Mouse (Mus musculus) liver, embryonic 13.5 days (tissue): Measurements from ENCODE around the gene Pik3ca. TPM values are rescaled to one million over a fixed set of nuclear protein-coding genes. Genes with fewer than 3 reads are reported as not detected.

Experiments
- ATAC-seq: fragments of 200-750 bp; cut with Nextera tagmentation; 2 replicates; pipeline ENCODE4 v1.8.0; 2017; ENCODE audit warnings: low read depth, mild to moderate bottlenecking, moderate number of reproducible peaks, moderate library complexity
- DNase-seq: peaks from one replicate; pipeline ENCODE4 v3.0.0; 2022
- H3K27ac ChIP-seq: fragments of 300-500 bp; sonication (generic); 2 replicates; pipeline ENCODE4 v1.5.1; 2015; ENCODE audit warnings: moderate library complexity, mild to moderate bottlenecking, inconsistent platforms
- H3K27me3 ChIP-seq: fragments of 300-500 bp; sonication (generic); 2 replicates; pipeline ENCODE4 v1.6.1; 2015; ENCODE audit warnings: mild to moderate bottlenecking, inconsistent platforms
- H3K36me3 ChIP-seq: fragments of 300-500 bp; sonication (generic); 2 replicates; pipeline ENCODE4 v1.6.1; 2015; ENCODE audit warnings: mild to moderate bottlenecking, inconsistent platforms
- H3K4me1 ChIP-seq: fragments of 300-500 bp; sonication (generic); replicated peaks from 2 replicates; pipeline ENCODE4 v1.6.1; 2015; ENCODE audit warnings: inconsistent platforms
- H3K4me2 ChIP-seq: fragments of 300-500 bp; sonication (generic); 2 replicates; pipeline ENCODE4 v1.6.1; 2015; ENCODE audit warnings: inconsistent platforms, mild to moderate bottlenecking, moderate library complexity
- H3K4me3 ChIP-seq: fragments of 300-500 bp; sonication (generic); replicated peaks from 2 replicates; pipeline ENCODE4 v1.5.1; 2015; ENCODE audit warnings: mild to moderate bottlenecking, inconsistent platforms
- H3K9ac ChIP-seq: fragments of 300-500 bp; sonication (generic); 2 replicates; pipeline ENCODE4 v1.6.1; 2015; ENCODE audit warnings: mild to moderate bottlenecking, inconsistent platforms
- H3K9me3 ChIP-seq: fragments of 300-500 bp; sonication (generic); replicated peaks from 2 replicates; pipeline ENCODE4 v1.6.1; 2016; ENCODE audit warnings: inconsistent platforms
- WGBS: fragments of 180-500 bp; shearing (Covaris S2); methylation state at CpG from one replicate; pipeline ENCODE4 v1.1.7; 2015; ENCODE audit not compliant: insufficient replicate concordance; 5-methylcytosine and 5-hydroxymethylcytosine counted together
- polyA plus RNA-seq: library from polyadenylated mRNA; unstranded; fragments of >200 nt; fragmentation: Nextera tagmentation; extraction: Ambion mirVana; gene quantifications from 2 replicates; pipeline ENCODE4 v1.2.1, GENCODE M21; 2015

The Pik3ca gene
- polyA plus RNA-seq, result 3.0 and 3.8 TPM in 2 replicates

- DNase-seq (peak; percentile 52), ATAC-seq (peak; percentile 67)
- H3K27me3 ChIP-seq, result no peaks in the 10 kb centered on the region
- peak within 1 kb of the TSS; percentile 93 for H3K4me3 ChIP-seq
- H3K9me3 ChIP-seq, result no peaks in the 10 kb centered on the region
- H3K27ac ChIP-seq, result peak within 1 kb of the TSS; percentile 95
- H3K36me3 ChIP-seq, result no peaks in the 10 kb centered on the region
- peak within 1 kb of the TSS; percentile 93 for H3K9ac ChIP-seq
- H3K4me2 ChIP-seq, result peak within 1 kb of the TSS; percentile 91
- H3K4me1 ChIP-seq, result peaks cover 47% of the 10 kb centered on the region
- under 1% methylated on average over 55 of the region's 65 CpGs for WGBS
Observed at GRCm38 (mm10) chr3:32397461-32398174, at the start of gene Pik3ca. Gene Pik3ca (plus strand): TSS chr3:32397671.

DNA sequence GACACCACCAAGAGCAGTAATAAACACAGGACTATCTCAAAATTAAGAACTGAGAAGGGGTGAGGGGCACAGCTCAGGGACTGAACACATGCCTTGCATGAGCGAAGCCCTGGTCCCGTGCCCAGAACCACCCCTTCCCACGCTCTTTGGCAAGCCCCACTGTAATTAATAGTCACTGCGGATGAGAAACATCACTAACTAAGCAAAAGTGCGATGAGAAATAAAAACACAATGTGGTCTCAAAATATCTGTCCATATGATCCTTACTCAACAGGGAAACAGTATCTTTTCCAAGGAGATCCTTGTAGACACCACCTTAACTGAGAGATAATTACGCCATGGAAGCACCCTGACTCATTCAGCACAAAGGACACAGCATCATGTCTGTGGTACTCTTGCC is 49.6 kb upstream of the Pik3ca start:
- no peaks in the 10 kb centered on the region for H3K36me3 ChIP-seq
- no peaks in the 10 kb centered on the region for H3K27me3 ChIP-seq
- no peak overlapping the region for H3K4me2 ChIP-seq
- H3K27ac ChIP-seq, result no peak overlapping the region
- 79% methylated on average over 6 of the region's 6 CpGs for WGBS
- no peak for ATAC-seq
- H3K9ac ChIP-seq, result no peak overlapping the region
- H3K4me1 ChIP-seq, result no peaks in the 10 kb centered on the region
- no peaks in the 10 kb centered on the region for H3K9me3 ChIP-seq
- no peak for DNase-seq
- no peak overlapping the region for H3K4me3 ChIP-seq

DNA sequence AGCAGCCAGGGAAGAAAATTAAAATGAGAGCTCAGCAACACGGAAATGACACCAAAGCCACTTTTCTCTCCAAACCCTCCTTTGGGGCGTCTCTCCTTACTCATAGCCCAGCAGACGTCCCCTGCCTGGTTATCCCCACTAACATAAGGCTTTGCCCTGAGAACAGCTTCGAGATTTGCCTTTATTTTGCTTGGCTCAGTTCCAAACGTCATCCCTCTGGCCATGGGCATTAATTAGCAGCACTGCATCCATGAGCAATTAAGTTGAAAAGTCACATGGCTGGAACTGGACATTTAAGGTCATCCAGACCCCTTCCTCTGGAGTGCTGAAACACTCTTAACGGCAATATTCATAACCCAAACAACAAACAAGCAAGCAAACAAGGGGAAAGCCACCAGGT is 36.2 kb upstream of the Pik3ca start:
- H3K9me3 ChIP-seq, result no peaks in the 10 kb centered on the region
- DNase-seq, result no peak

GRCm38 (mm10) chr3:32364195-32364594 is 33.3 kb upstream of the Pik3ca start:
- H3K27me3 ChIP-seq, result peaks cover 32% of the 10 kb centered on the region
- no peak overlapping the region for H3K4me3 ChIP-seq
- WGBS, result 80% methylated on average over 4 of the region's 4 CpGs
- H3K27ac ChIP-seq, result no peak overlapping the region
- DNase-seq, result no peak
- H3K36me3 ChIP-seq, result no peaks in the 10 kb centered on the region
- ATAC-seq, result no peak
- peaks cover 17% of the 10 kb centered on the region for H3K4me1 ChIP-seq
- H3K4me2 ChIP-seq, result peak overlapping the region; percentile 23; the same call in 1 of the 2 replicates
- H3K9me3 ChIP-seq, result no peaks in the 10 kb centered on the region
- H3K9ac ChIP-seq, result no peak overlapping the region

More for the DNA sequence above, 36.2 kb upstream of the Pik3ca start:
- 48% methylated on average over 6 of the region's 6 CpGs for WGBS
- no peak overlapping the region for H3K27ac ChIP-seq
- no peak for ATAC-seq
- no peak overlapping the region for H3K4me2 ChIP-seq
- peaks cover 19% of the 10 kb centered on the region for H3K27me3 ChIP-seq
- H3K4me3 ChIP-seq, result no peak overlapping the region
- H3K36me3 ChIP-seq, result no peaks in the 10 kb centered on the region
- no peak overlapping the region for H3K9ac ChIP-seq
- peaks cover 15% of the 10 kb centered on the region for H3K4me1 ChIP-seq

GRCm38 (mm10) chr3:32364841-32365545 is 32.5 kb upstream of the Pik3ca start:
- Histone ChIP-seq H3K4me1 (peaks cover 17% of the 10 kb centered on the region), H3K27ac (no peak overlapping the region), H3K27me3 (peaks cover 32% of the 10 kb centered on the region), H3K9ac (peak overlapping the region; percentile 73), H3K36me3 (no peaks in the 10 kb centered on the region), H3K4me3 (peak overlapping the region; percentile 76), H3K9me3 (no peaks in the 10 kb centered on the region), H3K4me2 (peak overlapping the region; percentile 88)
- DNase-seq (no peak), ATAC-seq (0 out of 2 replicates have a peak, but pooled peaks have one; percentile 24)
- WGBS, result 3% methylated on average over 54 of the region's 54 CpGs

- peak within 1 kb of the TSS; percentile 73 for H3K9ac ChIP-seq
- H3K27ac ChIP-seq, result no peak within 1 kb of the TSS
- no peaks in the 10 kb centered on the region for H3K36me3 ChIP-seq
- peak within 1 kb of the TSS; percentile 88 for H3K4me2 ChIP-seq
- no peaks in the 10 kb centered on the region for H3K9me3 ChIP-seq
- DNase-seq (peak; percentile 72), ATAC-seq (peak; percentile 77)
- peaks cover 17% of the 10 kb centered on the region for H3K4me1 ChIP-seq
- WGBS, result 4% methylated on average over 39 of the region's 48 CpGs
- H3K27me3 ChIP-seq, result peaks cover 32% of the 10 kb centered on the region
- peak within 1 kb of the TSS; percentile 76 for H3K4me3 ChIP-seq
Observed at GRCm38 (mm10) chr3:32365546-32366245, 31.8 kb upstream of the Pik3ca start, which contains the start of gene Zmat3. Gene Zmat3 (minus strand): TSS chr3:32366014.

DNA sequence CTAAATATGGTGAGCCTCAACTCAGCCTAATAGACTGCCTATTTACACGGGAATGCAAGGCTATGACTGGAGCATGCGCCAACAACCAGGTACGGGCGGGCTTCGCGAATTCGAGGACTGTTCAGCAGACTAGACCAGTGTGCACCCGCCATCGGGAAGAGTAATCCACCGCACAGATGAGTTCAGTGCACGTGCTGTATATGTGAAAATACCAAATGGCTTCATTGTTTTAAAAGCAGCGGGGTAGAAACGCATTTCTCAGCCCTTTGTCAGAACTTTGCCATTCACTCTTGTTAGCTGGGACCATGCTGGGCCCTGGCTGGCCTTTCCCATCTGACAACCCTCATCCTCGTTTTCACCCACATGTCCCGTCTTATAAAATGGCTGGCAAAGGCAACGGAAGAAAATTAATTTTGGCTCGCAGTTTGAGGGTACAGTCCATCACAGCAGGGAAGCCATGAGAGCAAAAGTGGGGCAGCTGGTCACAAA is 31.2 kb upstream of the Pik3ca start:
- WGBS, result 55% methylated on average over 17 of the region's 17 CpGs
- Histone ChIP-seq H3K27ac (no peak overlapping the region), H3K4me2 (peak overlapping the region; percentile 88), H3K4me3 (peak overlapping the region; percentile 76), H3K4me1 (peaks cover 17% of the 10 kb centered on the region), H3K9ac (peak overlapping the region; percentile 73; the same call in 1 of the 2 replicates), H3K27me3 (peaks cover 32% of the 10 kb centered on the region), H3K36me3 (no peaks in the 10 kb centered on the region), H3K9me3 (no peaks in the 10 kb centered on the region)
- DNase-seq, result no peak
- ATAC-seq, result peak; percentile 5; the same call in 1 of the 2 replicates

DNA sequence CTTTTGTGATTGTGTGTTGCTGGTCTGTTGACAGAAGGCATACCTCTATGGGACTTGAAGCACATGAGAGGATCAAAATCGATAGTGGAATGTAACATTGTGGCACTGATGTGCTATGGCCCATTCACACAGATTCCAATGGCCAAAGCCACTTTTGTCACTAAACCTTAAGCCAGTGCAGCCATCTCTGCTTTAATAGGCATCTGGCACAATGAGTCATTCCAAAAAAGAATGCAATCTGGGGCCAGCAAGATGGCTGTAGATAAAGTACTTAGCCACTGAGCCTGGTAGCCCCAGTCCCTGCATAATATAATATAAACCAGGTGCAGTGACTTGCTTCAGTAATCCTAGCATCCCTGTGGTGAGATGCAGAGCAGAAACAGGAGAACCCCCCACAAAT is 30.0 kb upstream of the Pik3ca start:
- no peaks in the 10 kb centered on the region for H3K9me3 ChIP-seq
- ATAC-seq (no peak), DNase-seq (no peak)
- peaks cover 17% of the 10 kb centered on the region for H3K4me1 ChIP-seq
- no peaks in the 10 kb centered on the region for H3K36me3 ChIP-seq
- no peak overlapping the region for H3K9ac ChIP-seq
- no peak overlapping the region for H3K4me2 ChIP-seq
- no peak overlapping the region for H3K27ac ChIP-seq
- no peak overlapping the region for H3K4me3 ChIP-seq
- peaks cover 32% of the 10 kb centered on the region for H3K27me3 ChIP-seq
- WGBS, result 73% methylated on average over 1 of the region's 1 CpGs

DNA sequence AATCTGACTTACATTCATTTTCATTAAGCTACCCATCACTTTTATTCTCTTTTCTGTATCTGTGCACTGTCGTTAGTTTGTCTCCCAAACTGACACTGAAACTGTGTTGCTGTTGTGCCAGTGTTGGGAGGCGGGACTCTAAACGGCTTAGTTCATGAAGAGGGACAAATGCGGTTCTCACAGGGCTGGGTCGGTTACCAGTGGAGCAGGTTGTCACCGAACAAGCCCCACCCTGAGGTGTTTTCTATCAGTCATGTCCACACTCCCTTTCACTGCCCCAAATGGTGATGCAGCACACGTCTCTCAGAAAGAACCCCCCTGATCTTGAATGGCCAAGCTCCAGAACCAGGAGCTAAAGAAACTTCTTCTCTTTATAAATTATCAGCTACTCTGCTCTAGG is 25.5 kb upstream of the Pik3ca start:
- Histone ChIP-seq H3K4me1 (no peaks in the 10 kb centered on the region), H3K36me3 (no peaks in the 10 kb centered on the region), H3K9ac (no peak overlapping the region), H3K27me3 (peaks cover 6% of the 10 kb centered on the region), H3K27ac (no peak overlapping the region), H3K9me3 (no peaks in the 10 kb centered on the region), H3K4me2 (no peak overlapping the region), H3K4me3 (no peak overlapping the region)
- DNase-seq, result no peak
- 48% methylated on average over 7 of the region's 7 CpGs for WGBS
- no peak for ATAC-seq

DNA sequence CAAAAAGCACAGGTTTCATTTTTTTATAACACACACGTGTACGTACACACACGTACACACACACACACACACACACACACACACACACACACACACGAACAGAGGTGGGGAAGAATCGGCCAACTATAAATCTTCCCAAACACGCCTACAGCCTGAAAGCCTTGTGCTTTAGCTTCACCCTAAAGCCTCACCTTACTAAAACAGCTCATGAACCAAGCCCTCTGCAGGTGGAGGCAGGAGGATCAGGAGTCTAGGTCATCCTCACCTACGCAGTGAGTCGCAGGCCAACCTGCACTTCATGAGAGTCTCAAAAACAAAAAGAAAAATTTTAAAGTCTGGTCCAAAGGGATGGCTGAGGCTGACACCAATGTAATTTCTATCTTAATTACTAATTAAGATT is 25.0 kb upstream of the Pik3ca start:
- Histone ChIP-seq H3K9me3 (no peaks in the 10 kb centered on the region), H3K4me3 (no peak overlapping the region), H3K4me2 (no peak overlapping the region), H3K27ac (no peak overlapping the region), H3K36me3 (no peaks in the 10 kb centered on the region), H3K27me3 (peaks cover 3% of the 10 kb centered on the region), H3K9ac (no peak overlapping the region), H3K4me1 (no peaks in the 10 kb centered on the region)
- ATAC-seq, result no peak
- 74% methylated on average over 8 of the region's 8 CpGs for WGBS
- no peak for DNase-seq

DNA sequence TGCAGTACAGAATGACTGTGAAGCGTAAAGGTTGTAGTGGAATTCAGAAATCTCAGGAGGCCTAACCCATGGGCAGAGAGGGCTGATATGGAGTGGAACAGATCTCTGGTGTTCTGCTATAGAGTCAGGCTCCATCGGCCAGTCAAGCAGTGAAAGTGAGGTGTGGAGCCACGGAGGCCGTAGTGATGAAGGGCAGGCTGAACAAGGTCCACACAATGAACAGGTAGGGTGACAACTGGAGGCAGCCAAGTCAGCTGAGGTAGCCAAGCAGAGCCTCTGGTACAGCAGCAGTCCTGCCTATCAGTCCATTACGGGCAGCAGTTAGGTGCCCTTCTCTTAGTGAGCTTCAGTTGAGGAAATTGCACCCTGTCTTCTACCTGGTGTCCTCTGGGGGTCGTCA is 24.2 kb upstream of the Pik3ca start:
- Histone ChIP-seq H3K4me1 (no peaks in the 10 kb centered on the region), H3K36me3 (no peaks in the 10 kb centered on the region), H3K27ac (no peak overlapping the region), H3K9me3 (no peaks in the 10 kb centered on the region), H3K4me3 (no peak overlapping the region), H3K4me2 (no peak overlapping the region), H3K9ac (no peak overlapping the region), H3K27me3 (no peaks in the 10 kb centered on the region)
- ATAC-seq (no peak), DNase-seq (no peak)
- WGBS, result 81% methylated on average over 6 of the region's 6 CpGs
